Mouse (Mus musculus): ENCODE results near the gene Ccni. TPM values are rescaled to one million over a fixed set of nuclear protein-coding genes. Genes with fewer than 3 reads are reported as not detected.

Ccni gene
- total and polyA plus RNA-seq, 2 experiments from 2014 or later, result 109 to 260 TPM

- WGBS, result 59% methylated on average over 3 of the region's 3 CpGs
- Histone ChIP-seq H3K36me3 (ENCODE audit: insufficient read depth, low read length) (peaks cover 13% of the 10 kb centered on the region), H3K4me3 (ENCODE audit: low read depth, low read length) (no peak overlapping the region)
Measured at GRCm38 (mm10) chr5:93189607-93190006, 16.7 kb downstream of the Ccni start.

GRCm38 (mm10) chr5:93184548-93184947 is 21.7 kb downstream of the Ccni start:
- Histone ChIP-seq H3K27me3 (ENCODE audit: insufficient read depth, low read length) (no peaks in the 10 kb centered on the region), H3K27ac (ENCODE audit: low read depth, low read length) (no peak overlapping the region), H3K36me3 (ENCODE audit: insufficient read depth, low read length) (peaks cover 17% of the 10 kb centered on the region), H3K9me3 (ENCODE audit: low read length) (no peaks in the 10 kb centered on the region), H3K4me2 (ENCODE audit: low read depth, low read length, poor library complexity, severe bottlenecking) (no peak overlapping the region), H3K4me1 (ENCODE audit: insufficient read depth, low read length) (no peaks in the 10 kb centered on the region), H3K4me3 (ENCODE audit: low read depth, low read length) (no peak overlapping the region), H3K9ac (replicated peaks; ENCODE audit: low read length, poor library complexity, severe bottlenecking) (no peak overlapping the region)
- 93% methylated on average over 6 of the region's 6 CpGs for WGBS
- no peak for ATAC-seq (ENCODE audit: low FRiP score)
- no peak for TF ChIP-seq CTCF (IDR thresholded peaks at IDR 0.05)
- no peak for DNase-seq (ENCODE audit: low spot score)

More at GRCm38 (mm10) chr5:93189607-93190006, 16.7 kb downstream of the Ccni start:
- Histone ChIP-seq H3K9me3 (ENCODE audit: low read length) (no peaks in the 10 kb centered on the region), H3K27me3 (ENCODE audit: insufficient read depth, low read length) (no peaks in the 10 kb centered on the region), H3K4me1 (ENCODE audit: insufficient read depth, low read length) (no peaks in the 10 kb centered on the region), H3K4me2 (ENCODE audit: low read depth, low read length, poor library complexity, severe bottlenecking) (no peak overlapping the region), H3K9ac (replicated peaks; ENCODE audit: low read length, poor library complexity, severe bottlenecking) (no peak overlapping the region), H3K27ac (ENCODE audit: low read depth, low read length) (no peak overlapping the region)
- DNase-seq (ENCODE audit: low spot score) (no peak), ATAC-seq (ENCODE audit: low FRiP score) (no peak)
- TF ChIP-seq CTCF (IDR thresholded peaks at IDR 0.05), result no peak

- Histone ChIP-seq H3K9ac (replicated peaks; ENCODE audit: low read length, poor library complexity, severe bottlenecking) (no peak overlapping the region), H3K36me3 (ENCODE audit: insufficient read depth, low read length) (peaks cover 16% of the 10 kb centered on the region), H3K9me3 (ENCODE audit: low read length) (no peaks in the 10 kb centered on the region), H3K27me3 (ENCODE audit: insufficient read depth, low read length) (no peaks in the 10 kb centered on the region), H3K4me1 (ENCODE audit: insufficient read depth, low read length) (no peaks in the 10 kb centered on the region), H3K27ac (ENCODE audit: low read depth, low read length) (no peak overlapping the region), H3K4me3 (ENCODE audit: low read depth, low read length) (no peak overlapping the region), H3K4me2 (ENCODE audit: low read depth, low read length, poor library complexity, severe bottlenecking) (no peak overlapping the region)
- no peak for DNase-seq (ENCODE audit: low spot score)
- whole genome bisulfite sequencing, result 75% methylated on average over 6 of the region's 6 CpGs
- no peak for TF ChIP-seq CTCF (IDR thresholded peaks at IDR 0.05)
- ATAC-seq (ENCODE audit: low FRiP score), result no peak
Measured at GRCm38 (mm10) chr5:93183311-93183710, 23.0 kb downstream of the Ccni start.

- Histone ChIP-seq H3K9ac (replicated peaks; ENCODE audit: low read length, poor library complexity, severe bottlenecking) (no peak overlapping the region), H3K27ac (ENCODE audit: low read depth, low read length) (no peak overlapping the region), H3K9me3 (ENCODE audit: low read length) (no peaks in the 10 kb centered on the region), H3K4me2 (ENCODE audit: low read depth, low read length, poor library complexity, severe bottlenecking) (no peak overlapping the region), H3K4me3 (ENCODE audit: low read depth, low read length) (no peak overlapping the region), H3K36me3 (ENCODE audit: insufficient read depth, low read length) (peaks cover 14% of the 10 kb centered on the region), H3K27me3 (ENCODE audit: insufficient read depth, low read length) (no peaks in the 10 kb centered on the region), H3K4me1 (ENCODE audit: insufficient read depth, low read length) (no peaks in the 10 kb centered on the region)
- ATAC-seq (ENCODE audit: low FRiP score) (no peak), DNase-seq (ENCODE audit: low spot score) (peak; percentile 35)
- WGBS, result 61% methylated on average over 2 of the region's 2 CpGs
- TF ChIP-seq CTCF (IDR thresholded peaks at IDR 0.05), result peak; percentile 68
Measured at GRCm38 (mm10) chr5:93180252-93180651, 26.0 kb downstream of the Ccni start.

GRCm38 (mm10) chr5:93178616-93179015 is 27.7 kb downstream of the Ccni start:
- Histone ChIP-seq H3K4me3 (ENCODE audit: low read depth, low read length) (no peak overlapping the region), H3K27ac (ENCODE audit: low read depth, low read length) (no peak overlapping the region), H3K36me3 (ENCODE audit: insufficient read depth, low read length) (peaks cover 13% of the 10 kb centered on the region), H3K4me2 (ENCODE audit: low read depth, low read length, poor library complexity, severe bottlenecking) (no peak overlapping the region), H3K27me3 (ENCODE audit: insufficient read depth, low read length) (no peaks in the 10 kb centered on the region), H3K4me1 (ENCODE audit: insufficient read depth, low read length) (no peaks in the 10 kb centered on the region), H3K9me3 (ENCODE audit: low read length) (no peaks in the 10 kb centered on the region), H3K9ac (replicated peaks; ENCODE audit: low read length, poor library complexity, severe bottlenecking) (no peak overlapping the region)
- WGBS, result 85% methylated on average over 6 of the region's 6 CpGs
- DNase-seq (ENCODE audit: low spot score) (no peak), ATAC-seq (ENCODE audit: low FRiP score) (no peak)
- no peak for TF ChIP-seq CTCF (IDR thresholded peaks at IDR 0.05)

GRCm38 (mm10) chr5:93174675-93175074 is 31.6 kb downstream of the Ccni start:
- Histone ChIP-seq H3K9ac (replicated peaks; ENCODE audit: low read length, poor library complexity, severe bottlenecking) (no peak overlapping the region), H3K4me3 (ENCODE audit: low read depth, low read length) (no peak overlapping the region), H3K27me3 (ENCODE audit: insufficient read depth, low read length) (no peaks in the 10 kb centered on the region), H3K4me1 (ENCODE audit: insufficient read depth, low read length) (no peaks in the 10 kb centered on the region), H3K9me3 (ENCODE audit: low read length) (no peaks in the 10 kb centered on the region), H3K36me3 (ENCODE audit: insufficient read depth, low read length) (peaks cover 29% of the 10 kb centered on the region), H3K4me2 (ENCODE audit: low read depth, low read length, poor library complexity, severe bottlenecking) (no peak overlapping the region), H3K27ac (ENCODE audit: low read depth, low read length) (no peak overlapping the region)
- no peak for TF ChIP-seq CTCF (IDR thresholded peaks at IDR 0.05)
- ATAC-seq (ENCODE audit: low FRiP score), result no peak
- DNase-seq (ENCODE audit: low spot score), result no peak
- WGBS, result 86% methylated on average over 6 of the region's 6 CpGs

Data from midbrain, postnatal 0 days (tissue).